In genomic region chr1:158019161-158019560, GRCm38 (mm10) we compare ENCODE assay signal across 11 mouse cellular contexts.
DNase-seq lines count a peak whose midpoint lies in the region; ATAC-seq and TF ChIP-seq lines count a peak whose summit lies in the region.
"Had no signal": no experiment of that assay in that cellular context is flagged by ENCODE, and none has a peak within 500 bp of the region (broad histone marks: within the 10 kb centered on the region; RNA-seq: fewer than 3 reads in every experiment).

No protein-coding gene starts in this region.

- H3K4me2 ChIP-seq in kidney, embryonic 14.5 days (replicated peaks; ENCODE audit: low read depth, low read length) = no peak overlapping the region
- H3K4me2 ChIP-seq: embryonic facial prominence, embryonic 15.5 days had no signal

- no peaks in the 10 kb centered on the region for H3K4me1 ChIP-seq in kidney, embryonic 14.5 days (ENCODE audit: control insufficient read depth, insufficient read depth, low read length)
- no peaks in the 10 kb centered on the region for H3K4me1 ChIP-seq in kidney, adult 2 months (ENCODE audit: control insufficient read depth, insufficient read depth, low read length)
- H3K4me1 ChIP-seq: embryonic facial prominence, embryonic 15.5 days; megakaryocyte, embryonic 14.5 days had no signal

- no peak for TF ChIP-seq CTCF in kidney, adult 2 months (conservative IDR thresholded peaks at IDR 0.05; ENCODE audit: insufficient read depth, insufficient read length, low read depth, low read length)
- TF ChIP-seq CTCF in left cerebral cortex, adult 2 months (IDR thresholded peaks at IDR 0.05) = no peak

- no peaks in the 10 kb centered on the region for H3K36me3 ChIP-seq in kidney, embryonic 14.5 days (ENCODE audit: control insufficient read depth, insufficient read depth, low read length)
- H3K36me3 ChIP-seq in kidney, adult 2 months (ENCODE audit: control insufficient read depth, insufficient read depth, low read length) = no peaks in the 10 kb centered on the region
- H3K36me3 ChIP-seq: embryonic facial prominence, embryonic 15.5 days had no signal

- H3K9me3 ChIP-seq in kidney, embryonic 14.5 days (ENCODE audit: control insufficient read depth, low read length) = no peaks in the 10 kb centered on the region
- H3K9me3 ChIP-seq: embryonic facial prominence, embryonic 15.5 days had no signal

- no peak for TF ChIP-seq POLR2A in kidney, adult 2 months (IDR thresholded peaks at IDR 0.05; ENCODE audit: low read depth, low read length)

- no peak overlapping the region for H3K4me3 ChIP-seq in kidney, embryonic 14.5 days (ENCODE audit: low read length)
- no peak overlapping the region for H3K4me3 ChIP-seq in kidney, adult 2 months (ENCODE audit: insufficient read depth, low read depth, low read length)
- no peak overlapping the region for H3K4me3 ChIP-seq in left cerebral cortex, adult 2 months
- H3K4me3 ChIP-seq: embryonic facial prominence, embryonic 15.5 days; megakaryocyte, embryonic 14.5 days had no signal

- 13% methylated on average over 7 of the region's 7 CpGs for WGBS in kidney, embryonic 14.5 days
- WGBS in kidney, adult 2 months = 19% methylated on average over 7 of the region's 7 CpGs

- H3K9ac ChIP-seq in kidney, embryonic 14.5 days (ENCODE audit: low read depth, low read length) = no peak overlapping the region
- H3K9ac ChIP-seq: embryonic facial prominence, embryonic 15.5 days had no signal

- no peak overlapping the region for H3K27ac ChIP-seq in kidney, embryonic 14.5 days (ENCODE audit: low read depth, low read length)
- no peak overlapping the region for H3K27ac ChIP-seq in kidney, adult 2 months (ENCODE audit: insufficient read depth, low read depth, low read length)
- H3K27ac ChIP-seq in left cerebral cortex, adult 2 months = no peak overlapping the region
- H3K27ac ChIP-seq: embryonic facial prominence, embryonic 15.5 days had no signal

- H3K27me3 ChIP-seq in kidney, embryonic 14.5 days (ENCODE audit: control insufficient read depth, insufficient read depth, low read length) = no peaks in the 10 kb centered on the region
- 0 out of 2 replicates have a peak, but pooled peaks cover 2% of the 10 kb centered on the region for H3K27me3 ChIP-seq in kidney, adult 2 months (replicated peaks; ENCODE audit: control insufficient read depth, insufficient read depth, low read length)
- H3K27me3 ChIP-seq: embryonic facial prominence, embryonic 15.5 days; megakaryocyte, embryonic 14.5 days had no signal

- peak; percentile 82; the same call in 1 of the 2 replicates for ATAC-seq in kidney, embryonic 14.5 days (ENCODE audit: low FRiP score, low TSS enrichment)

- intact Hi-C loops in left cerebral cortex, adult 2 months (cut with DNase I) = no loop called here

- DNase-seq in adrenal gland, postnatal 10 days = peak; percentile 38
- DNase-seq in adrenal gland, postnatal 4 days (ENCODE audit: low spot score in 2 of 2) = no peak
- DNase-seq in kidney, adult 2 months = no peak
- peak; percentile 50 for DNase-seq in ZHBTc4 (ENCODE audit: low read depth, low spot score)
- peak; percentile 15 for DNase-seq in kidney, postnatal 14 days
- no peak for DNase-seq in left cerebral cortex, adult 9 months (ENCODE audit: low spot score in 2 of 2)
- no peak for DNase-seq in left cerebral cortex, adult 2 months (ENCODE audit: extremely low spot score in 1 of 2, low spot score in 2 of 2)
- DNase-seq: left cerebral cortex, postnatal 4 days had no signal

Comparison
In these comparisons a context has a peak if more than half of its experiments do, and no peak if none do; other contexts are left out.
1. DNase-seq: peak in adrenal gland, postnatal 10 days (single experiment), ZHBTc4 (single experiment) and kidney, postnatal 14 days (single experiment); none in adrenal gland, postnatal 4 days (0 of 2), kidney, adult 2 months (single experiment), left cerebral cortex, adult 9 months (0 of 2) and left cerebral cortex, adult 2 months (0 of 2).